Mouse (Mus musculus) E14TG2a.4 (cell line): ENCODE measurements around the gene Mfsd13b.

ENCODE experiments used
- CTCF ChIP-seq: conservative IDR thresholded peaks from 2 replicates; pipeline ENCODE4 v1.5.1; 2014; ENCODE audit warnings: low read length
- NANOG ChIP-seq: IDR thresholded peaks from 2 replicates; pipeline ENCODE4 v1.6.1; 2014; ENCODE audit warnings: borderline replicate concordance, low read length, mixed read lengths
- POU5F1 ChIP-seq: IDR thresholded peaks from 2 replicates; pipeline ENCODE4 v1.6.1; 2014; ENCODE audit warnings: low read length, borderline replicate concordance

DNA sequence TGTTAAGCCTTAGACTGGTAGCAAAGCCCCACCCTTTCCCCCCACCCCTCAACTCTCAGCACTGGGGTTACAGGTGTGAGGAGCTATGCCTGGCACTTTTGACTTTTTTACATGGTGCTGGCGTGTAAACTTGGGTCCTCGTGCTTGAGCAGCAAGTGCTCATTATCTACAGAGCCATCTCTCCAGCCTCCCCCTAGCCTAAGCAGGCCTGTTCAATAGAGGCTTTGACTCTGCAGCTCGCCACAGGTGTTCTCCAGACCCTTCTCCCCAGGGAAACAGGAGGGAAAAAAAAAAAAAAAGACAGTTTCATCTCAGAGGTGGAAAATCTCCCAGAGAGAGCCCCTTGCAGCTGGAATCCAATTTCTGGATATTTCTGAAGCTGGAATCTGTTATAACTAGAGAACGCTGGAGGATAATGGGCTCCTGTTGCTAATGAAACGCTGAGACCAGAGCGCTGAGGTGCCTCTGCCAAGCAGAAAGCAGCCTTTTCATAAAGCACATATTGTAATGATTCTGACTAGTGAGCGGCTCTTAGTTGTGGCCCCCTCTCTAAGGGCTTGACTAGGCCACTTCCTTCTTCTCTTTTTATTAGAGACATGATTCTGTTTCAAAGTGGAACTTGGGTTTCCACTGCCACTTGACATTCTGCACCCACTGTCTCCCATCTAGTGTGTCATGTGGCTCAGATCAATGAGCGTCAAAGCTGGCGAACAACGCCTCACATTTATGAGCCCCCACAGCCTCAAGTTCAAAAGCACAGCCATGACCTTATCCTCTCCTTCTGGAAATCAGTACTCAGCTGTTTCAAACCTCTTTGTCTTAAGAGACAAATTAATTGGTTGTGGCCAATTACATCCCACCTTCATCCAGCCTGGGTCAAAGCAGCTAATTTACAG is 29.7 kb downstream of the Mfsd13b start:
- TF ChIP-seq CTCF (no peak), NANOG (no peak), POU5F1 (no peak)
